Mouse (Mus musculus) cerebellum, adult 9-10 months (tissue): ENCODE measurements around the gene Vmn1r63.
"Not testable (repeated sequence)": the region's sequence is repeated elsewhere in the genome, so short reads cannot be mapped to it uniquely, and the experiment has no call there.

ENCODE experiments used
- DNase-seq: peaks from one replicate; pipeline ENCODE4 v3.0.0; 2022

Vmn1r63 gene

DNA sequence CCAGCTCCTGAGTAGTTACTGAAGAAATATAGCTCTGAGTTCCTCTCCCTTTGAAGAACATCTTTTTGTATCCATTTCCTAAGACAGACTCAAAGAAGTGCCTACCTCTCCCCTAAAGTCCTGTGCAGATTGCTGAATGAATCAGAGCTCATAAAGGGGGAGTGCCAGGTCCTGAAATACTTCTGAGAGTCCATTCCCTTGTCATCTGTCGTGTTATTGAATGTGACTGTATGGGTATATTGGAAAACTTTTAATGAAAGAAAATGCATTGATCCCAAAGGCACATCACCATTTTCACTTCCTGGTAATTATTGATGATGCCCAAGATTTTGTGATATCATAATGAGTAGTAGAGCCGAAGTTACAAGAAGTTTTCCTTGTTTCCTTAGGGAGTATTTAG, at the start of gene Vmn1r63:
TSS of gene Vmn1r63 (minus strand) at position 101 of the 400 bp plus-strand sequence.
- not testable (repeated sequence) for DNase-seq
